Mouse (Mus musculus) embryonic fibroblast, embryonic 13.5 days (primary cell): ENCODE results near the gene Hipk2.

Source experiments
- CTCF ChIP-seq: IDR thresholded peaks from 2 replicates; pipeline ENCODE4 v1.5.1; 2011; ENCODE audit warnings: mild to moderate bottlenecking, control low read depth, low read length, moderate library complexity, borderline replicate concordance; ENCODE audit not compliant: insufficient read depth
- POLR2A ChIP-seq: IDR thresholded peaks from 2 replicates; pipeline ENCODE4 v1.6.1; 2011; ENCODE audit warnings: low read depth, mild to moderate bottlenecking, control low read depth, low read length, moderate library complexity

DNA sequence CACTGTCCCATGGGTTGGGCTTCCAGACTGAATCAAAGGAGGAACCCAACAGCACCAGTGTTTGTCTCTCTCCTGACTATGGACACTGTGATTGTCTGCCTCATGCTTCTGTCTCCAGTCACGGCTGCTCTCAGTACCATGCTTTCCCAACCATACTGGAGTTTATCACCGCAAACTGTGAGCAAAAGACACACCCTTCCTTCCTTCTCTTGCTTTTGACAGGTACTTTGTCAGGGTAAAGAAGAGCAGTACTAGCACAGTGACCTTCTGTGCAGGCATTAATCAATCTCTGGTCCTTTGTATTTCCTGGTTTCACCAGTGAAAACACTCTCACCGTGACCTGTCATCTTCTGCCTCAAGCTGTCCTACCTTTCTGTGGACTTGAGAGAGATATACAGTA, 25.7 kb upstream of the Hipk2 start:
- TF ChIP-seq CTCF (no peak), POLR2A (no peak)
